Mouse (Mus musculus) adipocyte (in vitro differentiated cells): Measurements from ENCODE around the gene Ucn.
A peak's percentile ranks its signal among the peaks of the same experiment; 100 is the strongest.

Source experiments
- DNase-seq: peaks from one replicate; pipeline ENCODE4 v3.0.0-alpha.2; 2016; ENCODE audit warnings: low spot score

Ucn gene

GRCm38 (mm10) chr5:31138241-31138967, at the start of gene Ucn:
Ucn (minus strand) TSS chr5:31138829.
- DNase-seq = no peak

- DNase-seq = no peak
These were observed 45.0 kb upstream of the Ucn start for GRCm38 (mm10) chr5:31183678-31184077.

GRCm38 (mm10) chr5:31181183-31181770, 42.6 kb upstream of the Ucn start:
- no peak for DNase-seq

- peak; percentile 97 for DNase-seq
These were observed 41.4 kb upstream of the Ucn start, which contains the start of the genes Gm29609 and Gtf3c2 for GRCm38 (mm10) chr5:31179766-31180630. Gm29609 (minus strand) TSS chr5:31179911. Gtf3c2 (minus strand) TSS chr5:31180144.

GRCm38 (mm10) chr5:31179301-31179765, 40.7 kb upstream of the Ucn start:
- DNase-seq = peak; percentile 59

- DNase-seq = no peak
These were observed 30.0 kb upstream of the Ucn start for GRCm38 (mm10) chr5:31168630-31169029.

GRCm38 (mm10) chr5:31164878-31165277, 26.2 kb upstream of the Ucn start:
- DNase-seq = no peak

GRCm38 (mm10) chr5:31162462-31162861, 23.8 kb upstream of the Ucn start:
- DNase-seq = no peak

GRCm38 (mm10) chr5:31154152-31154553, 15.5 kb upstream of the Ucn start, which contains the start of gene Mpv17:
Mpv17 (minus strand) TSS chr5:31154251.
- peak; percentile 77 for DNase-seq

- no peak for DNase-seq
These were observed 15.0 kb upstream of the Ucn start for GRCm38 (mm10) chr5:31153516-31154151.

- peak; percentile 55 for DNase-seq
These were observed 13.1 kb upstream of the Ucn start for GRCm38 (mm10) chr5:31151746-31152145.

GRCm38 (mm10) chr5:31149781-31150180, 11.2 kb upstream of the Ucn start:
- DNase-seq = peak; percentile 75

GRCm38 (mm10) chr5:31138968-31139425, 368 bp upstream of the Ucn start:
- DNase-seq = peak; percentile 35

GRCm38 (mm10) chr5:31137658-31138057, 971 bp downstream of the Ucn start:
- no peak for DNase-seq

GRCm38 (mm10) chr5:31136730-31137424, 1.8 kb downstream of the Ucn start:
- no peak for DNase-seq

GRCm38 (mm10) chr5:31126050-31126449, 12.6 kb downstream of the Ucn start:
- no peak for DNase-seq

GRCm38 (mm10) chr5:31123481-31123880, 15.1 kb downstream of the Ucn start:
- DNase-seq = peak; percentile 20

GRCm38 (mm10) chr5:31121111-31121510, 17.5 kb downstream of the Ucn start:
- no peak for DNase-seq

- no peak for DNase-seq
These were observed 21.7 kb downstream of the Ucn start for GRCm38 (mm10) chr5:31116912-31117311.

GRCm38 (mm10) chr5:31116354-31116753, 22.3 kb downstream of the Ucn start, which contains the start of gene Trim54:
Trim54 (plus strand) TSS chr5:31116712.
- DNase-seq = no peak

- DNase-seq = peak; percentile 50
These were observed 27.8 kb downstream of the Ucn start for GRCm38 (mm10) chr5:31110781-31111180.
